Mouse (Mus musculus) forebrain, embryonic 14.5 days (tissue): ENCODE measurements at regions not wholly inside any gene's neighbourhood (a gene's known extent, or its start where the extent isn't known, plus 50 kb on each side); places are given as distances from the start of the nearest gene placed in this dataset.
A peak's percentile ranks its signal among the peaks of the same experiment; 100 is the strongest.

Experiments used
- ATAC-seq: fragments of 200-750 bp; cut with Nextera tagmentation; 2 replicates; pipeline ENCODE4 v1.8.0; 2017; ENCODE audit warnings: mild to moderate bottlenecking, moderate library complexity
- DNase-seq: peaks from one replicate; pipeline ENCODE4 v3.0.0-alpha.2; 2015; ENCODE audit warnings: low spot score
- H3K27ac ChIP-seq: fragments of 300-500 bp; sonication (generic); 2 replicates; pipeline ENCODE4 v1.5.1; 2014; ENCODE audit warnings: low read depth, mild to moderate bottlenecking, control low read depth, low read length, moderate library complexity
- H3K27me3 ChIP-seq: fragments of 300-500 bp; sonication (generic); replicated peaks from 2 replicates; pipeline ENCODE4 v1.6.1; 2014; ENCODE audit warnings: low read length, control low read depth, mixed read lengths; ENCODE audit not compliant: control insufficient read depth, insufficient read depth
- H3K36me3 ChIP-seq: fragments of 300-500 bp; sonication (generic); 2 replicates; pipeline ENCODE4 v1.6.1; 2014; ENCODE audit warnings: low read length, control low read depth; ENCODE audit not compliant: control insufficient read depth, insufficient read depth
- H3K4me1 ChIP-seq: fragments of 300-500 bp; sonication (generic); 2 replicates; pipeline ENCODE4 v1.6.1; 2014; ENCODE audit warnings: antibody characterized with exemption, low read length, control low read depth; ENCODE audit not compliant: control insufficient read depth, insufficient read depth
- H3K4me2 ChIP-seq: fragments of 300-500 bp; sonication (generic); 2 replicates; pipeline ENCODE4 v1.6.1; 2014; ENCODE audit warnings: mild to moderate bottlenecking, control low read depth, low read length
- H3K4me3 ChIP-seq: fragments of 300-500 bp; sonication (generic); 2 replicates; pipeline ENCODE4 v1.5.1; 2014; ENCODE audit warnings: low read depth, low read length, control low read depth
- H3K9ac ChIP-seq: fragments of 300-500 bp; sonication (generic); 2 replicates; pipeline ENCODE4 v1.6.1; 2014; ENCODE audit warnings: mild to moderate bottlenecking, low read length, control low read depth, moderate library complexity
- H3K9me3 ChIP-seq: fragments of 300-500 bp; sonication (generic); replicated peaks from 2 replicates; pipeline ENCODE4 v1.6.1; 2016; ENCODE audit warnings: low read length, control low read depth, mixed read lengths; ENCODE audit not compliant: control insufficient read depth
- WGBS: fragments of 180-500 bp; shearing (Covaris S2); extraction: QIAGEN DNeasy Blood & Tissue Kit; methylation state at CpG from one replicate; pipeline ENCODE4 v1.1.7; 2014; 5-methylcytosine and 5-hydroxymethylcytosine counted together

GRCm38 (mm10) chr10:118000591-118000990 is 141.0 kb upstream of the Mdm1 start:
- no peak overlapping the region for H3K4me2 ChIP-seq
- ATAC-seq (no peak), DNase-seq (no peak)
- H3K9me3 ChIP-seq = no peaks in the 10 kb centered on the region
- H3K4me3 ChIP-seq = no peak overlapping the region
- 84% methylated on average over 3 of the region's 3 CpGs for WGBS
- no peak overlapping the region for H3K9ac ChIP-seq
- H3K27ac ChIP-seq = no peak overlapping the region
- no peaks in the 10 kb centered on the region for H3K27me3 ChIP-seq
- peaks cover 2% of the 10 kb centered on the region; the same call in 1 of the 2 replicates for H3K4me1 ChIP-seq
- H3K36me3 ChIP-seq = no peaks in the 10 kb centered on the region

GRCm38 (mm10) chr10:118001501-118001900 is 140.1 kb upstream of the Mdm1 start:
- DNase-seq = no peak
- no peak overlapping the region for H3K4me2 ChIP-seq
- ATAC-seq = no peak
- peaks cover 2% of the 10 kb centered on the region; the same call in 1 of the 2 replicates for H3K4me1 ChIP-seq
- H3K9me3 ChIP-seq = no peaks in the 10 kb centered on the region
- WGBS = 52% methylated on average over 4 of the region's 4 CpGs
- no peak overlapping the region for H3K27ac ChIP-seq
- no peaks in the 10 kb centered on the region for H3K36me3 ChIP-seq
- no peak overlapping the region for H3K4me3 ChIP-seq
- no peaks in the 10 kb centered on the region for H3K27me3 ChIP-seq
- H3K9ac ChIP-seq = no peak overlapping the region

- Histone ChIP-seq H3K9me3 (no peaks in the 10 kb centered on the region), H3K4me3 (no peak overlapping the region), H3K4me2 (no peak overlapping the region), H3K9ac (no peak overlapping the region), H3K27me3 (no peaks in the 10 kb centered on the region), H3K4me1 (peaks cover 2% of the 10 kb centered on the region; the same call in 1 of the 2 replicates), H3K36me3 (no peaks in the 10 kb centered on the region), H3K27ac (no peak overlapping the region)
- no peak for DNase-seq
- WGBS = 77% methylated on average over 7 of the region's 7 CpGs
- no peak for ATAC-seq
These were observed 139.6 kb upstream of the Mdm1 start for GRCm38 (mm10) chr10:118001971-118002370.

GRCm38 (mm10) chr10:118002559-118002958 is 139.1 kb upstream of the Mdm1 start:
- no peaks in the 10 kb centered on the region for H3K27me3 ChIP-seq
- H3K4me3 ChIP-seq = no peak overlapping the region
- no peak overlapping the region for H3K4me2 ChIP-seq
- no peaks in the 10 kb centered on the region for H3K9me3 ChIP-seq
- no peak overlapping the region for H3K9ac ChIP-seq
- H3K36me3 ChIP-seq = no peaks in the 10 kb centered on the region
- no peak overlapping the region for H3K27ac ChIP-seq
- ATAC-seq = no peak
- 89% methylated on average over 4 of the region's 4 CpGs for WGBS
- no peak for DNase-seq
- H3K4me1 ChIP-seq = peaks cover 2% of the 10 kb centered on the region; the same call in 1 of the 2 replicates

GRCm38 (mm10) chr10:118003179-118003578 is 138.4 kb upstream of the Mdm1 start:
- Histone ChIP-seq H3K4me2 (no peak overlapping the region), H3K27ac (no peak overlapping the region), H3K4me1 (peaks cover 2% of the 10 kb centered on the region; the same call in 1 of the 2 replicates), H3K9me3 (no peaks in the 10 kb centered on the region), H3K4me3 (no peak overlapping the region), H3K27me3 (no peaks in the 10 kb centered on the region), H3K36me3 (no peaks in the 10 kb centered on the region), H3K9ac (no peak overlapping the region)
- DNase-seq (no peak), ATAC-seq (no peak)
- WGBS = 68% methylated on average over 10 of the region's 10 CpGs

GRCm38 (mm10) chr10:118003739-118004361 is 137.8 kb upstream of the Mdm1 start:
- ATAC-seq (no peak), DNase-seq (peak; percentile 60)

GRCm38 (mm10) chr10:118004362-118004958 is 137.2 kb upstream of the Mdm1 start:
- Histone ChIP-seq H3K9me3 (no peaks in the 10 kb centered on the region), H3K9ac (no peak overlapping the region), H3K36me3 (no peaks in the 10 kb centered on the region), H3K27me3 (no peaks in the 10 kb centered on the region), H3K4me2 (no peak overlapping the region), H3K4me3 (no peak overlapping the region), H3K27ac (no peak overlapping the region), H3K4me1 (peaks cover 2% of the 10 kb centered on the region; the same call in 1 of the 2 replicates)
- ATAC-seq (0 out of 2 replicates have a peak, but pooled peaks have one; percentile 33), DNase-seq (no peak)
- WGBS = 54% methylated on average over 8 of the region's 8 CpGs

More at GRCm38 (mm10) chr10:118003739-118004361, 137.8 kb upstream of the Mdm1 start:
- no peak overlapping the region for H3K27ac ChIP-seq
- H3K9me3 ChIP-seq = no peaks in the 10 kb centered on the region
- WGBS = 38% methylated on average over 16 of the region's 16 CpGs
- H3K4me2 ChIP-seq = no peak overlapping the region
- H3K4me3 ChIP-seq = no peak overlapping the region
- H3K36me3 ChIP-seq = no peaks in the 10 kb centered on the region
- no peak overlapping the region for H3K9ac ChIP-seq
- H3K4me1 ChIP-seq = peaks cover 2% of the 10 kb centered on the region; the same call in 1 of the 2 replicates
- no peaks in the 10 kb centered on the region for H3K27me3 ChIP-seq

- Histone ChIP-seq H3K4me3 (no peak overlapping the region), H3K4me1 (peaks cover 2% of the 10 kb centered on the region; the same call in 1 of the 2 replicates), H3K27me3 (no peaks in the 10 kb centered on the region), H3K27ac (no peak overlapping the region), H3K36me3 (no peaks in the 10 kb centered on the region), H3K9ac (no peak overlapping the region), H3K4me2 (no peak overlapping the region), H3K9me3 (no peaks in the 10 kb centered on the region)
- 77% methylated on average over 14 of the region's 14 CpGs for WGBS
- ATAC-seq = no peak
- no peak for DNase-seq
These were observed 134.6 kb upstream of the Mdm1 start for GRCm38 (mm10) chr10:118006827-118007550.
